Mouse (Mus musculus) limb, embryonic 15.5 days (tissue): ENCODE measurements at regions not wholly inside any gene's neighbourhood (a gene's known extent, or its start where the extent isn't known, plus 50 kb on each side); places are given as distances from the start of the nearest gene placed in this dataset.

Experiments
- ATAC-seq: fragments of 200-750 bp; cut with Nextera tagmentation; 2 replicates; pipeline ENCODE4 v1.8.0; 2017; ENCODE audit warnings: low read depth, moderate TSS enrichment; ENCODE audit not compliant: insufficient number of reproducible peaks, low FRiP score, low TSS enrichment
- H3K27ac ChIP-seq: fragments of 300-500 bp; sonication (generic); 2 replicates; pipeline ENCODE4 v1.5.1; 2015; ENCODE audit warnings: moderate library complexity, mild to moderate bottlenecking, inconsistent platforms
- H3K27me3 ChIP-seq: fragments of 300-500 bp; sonication (generic); 2 replicates; pipeline ENCODE4 v1.6.1; 2015; ENCODE audit warnings: inconsistent platforms
- H3K36me3 ChIP-seq: fragments of 300-500 bp; sonication (generic); 2 replicates; pipeline ENCODE4 v1.6.1; 2015; ENCODE audit warnings: inconsistent platforms
- H3K4me1 ChIP-seq: fragments of 300-500 bp; sonication (generic); 2 replicates; pipeline ENCODE4 v1.6.1; 2015; ENCODE audit warnings: inconsistent platforms
- H3K4me2 ChIP-seq: fragments of 300-500 bp; sonication (generic); 2 replicates; pipeline ENCODE4 v1.6.1; 2015; ENCODE audit warnings: mild to moderate bottlenecking, inconsistent platforms
- H3K4me3 ChIP-seq: fragments of 300-500 bp; sonication (generic); 2 replicates; pipeline ENCODE4 v1.5.1; 2015; ENCODE audit warnings: mild to moderate bottlenecking, inconsistent platforms
- H3K9ac ChIP-seq: fragments of 300-500 bp; sonication (generic); 2 replicates; pipeline ENCODE4 v1.6.1; 2015; ENCODE audit warnings: inconsistent platforms
- H3K9me3 ChIP-seq: fragments of 300-500 bp; sonication (generic); 2 replicates; pipeline ENCODE4 v1.6.1; 2016; ENCODE audit warnings: inconsistent platforms
- WGBS: fragments of 180-500 bp; shearing (Covaris S2); methylation state at CpG from one replicate; pipeline ENCODE4 v1.1.7; 2015; 5-methylcytosine and 5-hydroxymethylcytosine counted together

DNA sequence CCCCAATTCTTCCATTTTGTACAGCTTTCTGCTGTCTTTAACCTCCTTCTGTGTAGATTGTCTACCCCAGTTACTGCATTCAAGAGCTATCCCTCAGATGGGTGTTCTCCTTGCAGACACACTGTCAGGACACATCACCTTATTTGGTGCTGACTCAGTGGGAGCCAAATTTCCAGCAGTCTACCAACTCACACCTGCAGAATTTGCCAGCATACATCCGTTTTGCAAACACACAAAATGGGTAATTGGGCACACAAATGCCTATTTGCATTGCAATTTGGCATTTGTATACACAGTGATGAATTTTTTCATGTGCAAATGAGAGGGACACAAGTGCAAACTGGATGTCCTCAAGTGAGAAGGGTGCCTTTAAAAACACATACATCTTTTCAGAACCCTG, 649.5 kb downstream of the Bcl11a start:
- Histone ChIP-seq H3K4me1 (peaks cover 3% of the 10 kb centered on the region; the same call in 1 of the 2 replicates), H3K27me3 (no peaks in the 10 kb centered on the region), H3K27ac (no peak overlapping the region), H3K36me3 (no peaks in the 10 kb centered on the region), H3K4me3 (no peak overlapping the region), H3K4me2 (no peak overlapping the region), H3K9me3 (no peaks in the 10 kb centered on the region), H3K9ac (no peak overlapping the region)
- ATAC-seq = no peak
- WGBS = 57% methylated on average over 1 of the region's 1 CpGs

DNA sequence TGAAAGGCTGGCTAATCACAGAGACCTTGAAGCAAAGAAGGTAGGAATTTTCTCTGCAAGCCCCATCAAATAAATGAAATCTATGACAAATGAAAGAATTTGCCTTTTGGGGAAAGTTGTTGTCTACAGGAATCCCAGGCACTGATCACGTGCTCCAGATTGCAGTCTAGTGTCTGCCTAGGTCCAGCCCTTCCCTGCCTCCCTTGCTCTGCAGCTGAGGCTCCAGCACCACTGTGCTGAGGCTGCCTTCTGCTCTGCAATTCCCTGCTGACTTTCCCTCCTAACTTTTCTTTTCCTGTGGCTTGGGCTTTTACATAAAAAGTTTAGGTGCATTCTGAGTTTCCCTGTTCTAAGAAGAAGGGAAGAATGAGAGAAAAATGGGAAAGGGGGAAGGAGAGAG, 653.6 kb downstream of the Bcl11a start:
- Histone ChIP-seq H3K27me3 (no peaks in the 10 kb centered on the region), H3K9me3 (no peaks in the 10 kb centered on the region), H3K4me1 (peaks cover 3% of the 10 kb centered on the region; the same call in 1 of the 2 replicates), H3K4me3 (no peak overlapping the region), H3K4me2 (no peak overlapping the region), H3K27ac (no peak overlapping the region), H3K9ac (no peak overlapping the region), H3K36me3 (no peaks in the 10 kb centered on the region)
- ATAC-seq = no peak
- WGBS = 0% methylated on average over 1 of the region's 1 CpGs

DNA sequence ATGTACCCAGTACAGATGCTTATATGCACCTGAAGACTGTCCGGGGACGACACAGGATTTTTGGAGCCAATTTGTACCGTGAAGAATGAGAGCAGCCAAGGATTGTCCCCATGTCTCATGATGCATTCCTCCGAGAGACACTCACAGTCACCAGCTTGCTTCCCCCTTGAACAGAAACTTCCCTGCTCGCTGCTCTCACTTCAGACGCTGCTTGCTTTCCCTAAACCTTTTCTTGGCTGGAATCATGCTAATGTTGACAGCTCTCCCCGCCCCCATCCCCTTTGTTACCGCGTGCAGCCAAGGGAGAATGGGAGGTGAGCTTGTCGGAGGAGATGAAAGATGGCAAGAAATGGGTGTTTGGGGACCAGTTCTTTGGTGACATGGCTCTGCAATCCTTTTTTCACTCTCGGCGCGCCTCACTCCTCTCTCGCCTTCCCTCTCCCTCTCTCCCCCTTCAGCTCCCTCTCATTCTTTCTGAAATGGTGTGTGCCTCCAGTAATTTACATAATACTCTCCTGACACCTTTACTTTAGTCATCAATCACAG, 661.9 kb downstream of the Bcl11a start:
- H3K27me3 ChIP-seq = no peaks in the 10 kb centered on the region
- H3K4me2 ChIP-seq = peak overlapping the region; percentile 40
- H3K9me3 ChIP-seq = no peaks in the 10 kb centered on the region
- no peak for ATAC-seq
- peak overlapping the region; percentile 20; the same call in 1 of the 2 replicates for H3K4me3 ChIP-seq
- whole genome bisulfite sequencing = 14% methylated on average over 14 of the region's 14 CpGs
- peaks cover 12% of the 10 kb centered on the region; the same call in 1 of the 2 replicates for H3K4me1 ChIP-seq
- no peak overlapping the region for H3K9ac ChIP-seq
- no peak overlapping the region; the same call in 1 of the 2 replicates for H3K27ac ChIP-seq
- H3K36me3 ChIP-seq = no peaks in the 10 kb centered on the region

DNA sequence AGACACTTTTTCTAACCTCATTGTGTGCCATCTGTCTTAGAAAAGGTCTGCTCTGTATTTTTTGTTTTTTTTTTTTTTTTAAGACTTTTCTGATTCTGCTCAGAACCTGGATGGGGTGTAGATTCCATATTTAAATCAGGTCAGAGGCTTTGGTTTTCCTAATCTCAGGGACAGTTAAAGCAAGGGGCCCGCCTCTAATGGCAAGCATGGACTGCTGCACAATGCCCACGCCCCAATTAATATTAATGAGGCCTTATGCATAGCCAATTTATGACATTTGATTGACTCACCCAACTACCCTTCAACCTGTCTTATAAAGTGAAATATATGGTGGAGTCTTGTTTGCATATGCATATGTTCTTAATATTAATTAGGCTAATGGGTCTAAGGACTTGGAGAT, 662.6 kb downstream of the Bcl11a start:
- Histone ChIP-seq H3K9me3 (no peaks in the 10 kb centered on the region), H3K4me1 (peaks cover 12% of the 10 kb centered on the region; the same call in 1 of the 2 replicates), H3K27ac (no peak overlapping the region), H3K27me3 (no peaks in the 10 kb centered on the region), H3K36me3 (no peaks in the 10 kb centered on the region), H3K4me2 (no peak overlapping the region), H3K4me3 (no peak overlapping the region), H3K9ac (no peak overlapping the region)
- WGBS = 74% methylated on average over 2 of the region's 2 CpGs
- no peak for ATAC-seq

DNA sequence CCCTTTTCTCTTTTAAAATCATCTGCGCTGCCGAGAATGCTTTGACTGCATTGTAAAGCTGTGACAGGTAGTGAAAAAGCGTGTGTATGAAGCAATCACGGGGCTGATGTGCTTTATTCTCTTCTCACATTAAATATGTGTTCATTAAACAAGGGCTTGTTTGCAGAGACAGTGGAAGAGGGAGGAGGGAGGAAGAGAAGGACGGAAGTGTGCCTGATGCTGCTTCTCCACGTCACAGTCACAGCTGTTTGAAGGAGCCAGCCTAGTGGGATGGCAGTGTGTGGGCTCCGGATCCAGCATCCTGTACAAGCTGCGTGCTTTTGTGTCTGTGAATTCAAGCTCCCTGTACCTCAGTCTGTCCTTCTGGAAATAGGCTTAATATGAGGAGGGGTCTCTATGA, 664.7 kb downstream of the Bcl11a start:
- no peak for ATAC-seq
- no peaks in the 10 kb centered on the region for H3K9me3 ChIP-seq
- no peaks in the 10 kb centered on the region for H3K36me3 ChIP-seq
- no peak overlapping the region for H3K9ac ChIP-seq
- 74% methylated on average over 8 of the region's 8 CpGs for WGBS
- H3K4me1 ChIP-seq = peaks cover 12% of the 10 kb centered on the region; the same call in 1 of the 2 replicates
- H3K27ac ChIP-seq = no peak overlapping the region
- no peak overlapping the region for H3K4me2 ChIP-seq
- H3K4me3 ChIP-seq = no peak overlapping the region
- H3K27me3 ChIP-seq = no peaks in the 10 kb centered on the region

DNA sequence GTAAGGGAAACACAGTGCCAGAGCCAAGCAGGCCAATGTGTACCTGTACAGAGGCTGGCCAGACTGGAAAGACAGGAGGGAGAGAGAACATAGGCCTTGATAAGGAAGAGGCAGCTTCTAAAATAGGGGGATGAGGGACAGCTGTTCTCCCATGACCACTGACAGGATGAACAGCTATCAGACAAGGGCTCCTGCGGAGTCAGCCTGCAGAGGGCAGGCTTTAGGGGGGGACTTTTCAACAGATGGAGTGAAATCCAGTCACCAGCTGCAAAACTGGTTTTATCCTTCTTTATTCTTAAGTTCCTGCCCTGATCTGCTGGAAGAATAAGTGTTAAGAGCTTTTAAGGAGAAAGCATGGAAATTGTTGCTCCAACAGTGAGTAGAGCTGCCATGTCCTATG, 665.6 kb downstream of the Bcl11a start:
- Histone ChIP-seq H3K4me1 (peaks cover 12% of the 10 kb centered on the region; the same call in 1 of the 2 replicates), H3K9me3 (no peaks in the 10 kb centered on the region), H3K4me2 (no peak overlapping the region), H3K4me3 (no peak overlapping the region), H3K27ac (peak overlapping the region; percentile 17; the same call in 1 of the 2 replicates), H3K9ac (no peak overlapping the region), H3K27me3 (no peaks in the 10 kb centered on the region), H3K36me3 (no peaks in the 10 kb centered on the region)
- no peak for ATAC-seq
- WGBS = 54% methylated on average over 1 of the region's 1 CpGs

DNA sequence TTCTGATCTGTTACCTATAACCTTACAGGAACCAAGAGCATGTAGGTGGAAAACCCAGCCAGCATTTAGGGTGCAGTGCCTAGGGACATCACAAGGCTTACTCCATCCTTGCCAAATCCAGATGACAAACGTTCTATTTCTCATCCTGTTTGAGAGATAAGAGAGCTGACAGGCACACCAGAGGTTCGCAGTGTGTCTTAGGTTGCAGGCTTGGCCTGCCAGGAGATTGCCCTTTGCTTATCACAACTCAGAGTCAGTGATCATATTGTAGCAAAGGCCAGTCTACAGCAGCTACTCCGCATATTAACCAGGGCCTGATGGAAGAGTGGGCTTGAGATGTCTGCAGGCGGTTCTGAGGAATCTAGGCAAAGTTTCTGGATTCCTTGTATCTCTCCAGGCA, 668.0 kb downstream of the Bcl11a start:
- no peak for ATAC-seq
- 80% methylated on average over 4 of the region's 4 CpGs for WGBS
- Histone ChIP-seq H3K4me2 (no peak overlapping the region), H3K27me3 (no peaks in the 10 kb centered on the region), H3K4me3 (no peak overlapping the region), H3K9ac (no peak overlapping the region), H3K27ac (no peak overlapping the region), H3K4me1 (peaks cover 6% of the 10 kb centered on the region; the same call in 1 of the 2 replicates), H3K36me3 (no peaks in the 10 kb centered on the region), H3K9me3 (no peaks in the 10 kb centered on the region)

DNA sequence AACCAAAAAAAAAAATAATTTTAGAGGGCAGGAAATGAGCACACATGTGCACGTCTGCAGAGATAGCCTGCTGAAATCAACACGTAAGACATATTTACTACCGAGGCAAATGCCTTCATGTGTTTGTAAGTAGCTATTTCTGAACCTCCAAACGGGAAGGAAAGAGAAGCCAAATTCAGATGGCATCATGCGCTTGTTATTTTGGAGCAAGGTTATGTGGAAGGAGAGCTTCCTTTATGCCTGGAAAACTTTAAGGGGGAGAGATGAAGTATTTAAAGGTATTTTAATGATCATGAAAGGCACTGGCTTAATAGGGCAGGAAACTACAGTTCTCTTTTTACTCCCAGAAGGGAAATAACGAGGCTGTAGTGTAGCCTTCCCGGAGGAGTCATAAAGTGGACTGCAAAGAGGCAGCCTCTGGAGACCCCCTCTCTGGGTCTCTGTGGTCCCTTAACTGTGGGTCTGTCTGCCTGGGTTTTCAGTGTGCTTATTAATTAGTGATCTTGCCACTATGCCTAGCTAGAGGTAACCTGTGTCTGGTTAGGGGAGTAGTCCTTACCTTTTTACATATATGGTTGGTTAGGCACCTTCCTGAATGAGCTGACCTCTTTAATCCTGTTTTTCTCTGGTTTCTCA, 672.4 kb downstream of the Bcl11a start:
- Histone ChIP-seq H3K9me3 (no peaks in the 10 kb centered on the region), H3K9ac (no peak overlapping the region), H3K4me1 (no peaks in the 10 kb centered on the region), H3K4me2 (no peak overlapping the region), H3K27ac (0 out of 2 replicates have a peak overlapping the region, but pooled peaks have one; percentile 38), H3K36me3 (no peaks in the 10 kb centered on the region), H3K4me3 (no peak overlapping the region), H3K27me3 (no peaks in the 10 kb centered on the region)
- 12% methylated on average over 7 of the region's 7 CpGs for WGBS
- ATAC-seq = no peak

DNA sequence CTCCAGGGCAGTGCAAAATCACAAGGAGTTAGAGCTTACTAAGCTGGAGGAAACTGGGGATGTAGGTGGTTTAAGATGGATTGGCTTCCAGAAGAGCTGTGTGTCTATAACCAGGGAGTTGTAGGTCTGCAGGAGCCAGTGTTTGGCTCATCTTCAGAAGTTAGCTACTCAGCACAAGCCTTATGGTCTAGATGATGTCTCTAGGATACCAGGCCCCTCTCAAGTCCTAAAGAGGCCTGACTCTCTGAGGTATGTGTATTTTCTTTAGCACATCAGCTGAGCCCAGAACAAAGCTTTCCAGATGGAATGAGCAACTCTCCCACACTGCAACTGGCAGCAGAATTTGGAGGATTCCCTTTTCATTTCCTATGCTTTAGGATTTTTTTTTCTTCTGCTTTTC, 680.3 kb downstream of the Bcl11a start:
- Histone ChIP-seq H3K4me1 (no peaks in the 10 kb centered on the region; the same call in 1 of the 2 replicates), H3K27ac (no peak overlapping the region; the same call in 1 of the 2 replicates), H3K9ac (no peak overlapping the region), H3K36me3 (no peaks in the 10 kb centered on the region), H3K9me3 (no peaks in the 10 kb centered on the region), H3K4me3 (no peak overlapping the region), H3K4me2 (no peak overlapping the region), H3K27me3 (no peaks in the 10 kb centered on the region)
- no peak for ATAC-seq

DNA sequence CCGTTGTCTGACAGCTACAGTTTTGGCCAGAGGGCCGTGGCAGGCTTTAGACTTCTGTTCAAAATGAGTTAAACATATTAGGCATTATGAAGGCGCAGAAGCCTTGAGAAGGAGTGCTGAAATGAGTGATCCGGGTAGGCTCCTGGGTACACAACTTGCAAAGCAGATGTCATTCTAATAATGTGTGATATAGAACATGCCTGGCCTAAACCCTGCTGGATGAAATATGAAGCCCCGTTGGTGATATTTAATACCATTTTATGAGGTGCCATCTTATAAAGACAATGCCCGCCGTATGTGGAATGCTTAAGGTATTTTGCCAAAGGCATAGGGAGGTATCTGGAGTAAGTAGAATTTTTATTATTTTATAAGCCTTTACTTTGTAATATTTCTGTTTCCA, 705.6 kb downstream of the Bcl11a start:
- Histone ChIP-seq H3K9ac (no peak overlapping the region), H3K36me3 (no peaks in the 10 kb centered on the region), H3K4me3 (no peak overlapping the region), H3K27ac (no peak overlapping the region), H3K27me3 (no peaks in the 10 kb centered on the region), H3K4me2 (no peak overlapping the region), H3K4me1 (0 out of 2 replicates have a peak, but pooled peaks cover 3% of the 10 kb centered on the region), H3K9me3 (no peaks in the 10 kb centered on the region; the same call in 1 of the 2 replicates)
- 21% methylated on average over 7 of the region's 7 CpGs for WGBS
- no peak for ATAC-seq

DNA sequence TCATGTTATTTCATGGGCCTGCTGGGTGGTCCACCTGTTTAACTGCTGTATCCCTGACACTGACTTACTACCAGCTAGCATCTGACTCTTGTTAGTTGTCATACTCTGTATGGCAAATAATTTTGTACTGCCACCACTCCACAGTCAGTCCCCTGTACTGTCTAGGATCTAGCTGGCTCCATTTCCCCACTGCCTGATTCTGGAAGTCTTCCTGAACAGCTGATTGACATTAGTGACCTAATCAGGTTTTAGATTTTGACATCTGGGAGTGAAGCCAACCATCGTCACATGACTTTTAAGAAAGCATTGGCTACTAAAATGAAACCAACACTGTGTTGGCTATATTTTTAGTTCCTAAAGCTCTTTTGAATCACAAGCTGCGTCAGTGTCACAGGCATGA, 711.3 kb downstream of the Bcl11a start:
- no peaks in the 10 kb centered on the region for H3K36me3 ChIP-seq
- H3K4me3 ChIP-seq = no peak overlapping the region
- no peaks in the 10 kb centered on the region; the same call in 1 of the 2 replicates for H3K9me3 ChIP-seq
- no peaks in the 10 kb centered on the region for H3K4me1 ChIP-seq
- H3K9ac ChIP-seq = no peak overlapping the region
- no peak overlapping the region for H3K4me2 ChIP-seq
- 55% methylated on average over 2 of the region's 2 CpGs for WGBS
- no peak for ATAC-seq
- H3K27me3 ChIP-seq = no peaks in the 10 kb centered on the region
- H3K27ac ChIP-seq = no peak overlapping the region

DNA sequence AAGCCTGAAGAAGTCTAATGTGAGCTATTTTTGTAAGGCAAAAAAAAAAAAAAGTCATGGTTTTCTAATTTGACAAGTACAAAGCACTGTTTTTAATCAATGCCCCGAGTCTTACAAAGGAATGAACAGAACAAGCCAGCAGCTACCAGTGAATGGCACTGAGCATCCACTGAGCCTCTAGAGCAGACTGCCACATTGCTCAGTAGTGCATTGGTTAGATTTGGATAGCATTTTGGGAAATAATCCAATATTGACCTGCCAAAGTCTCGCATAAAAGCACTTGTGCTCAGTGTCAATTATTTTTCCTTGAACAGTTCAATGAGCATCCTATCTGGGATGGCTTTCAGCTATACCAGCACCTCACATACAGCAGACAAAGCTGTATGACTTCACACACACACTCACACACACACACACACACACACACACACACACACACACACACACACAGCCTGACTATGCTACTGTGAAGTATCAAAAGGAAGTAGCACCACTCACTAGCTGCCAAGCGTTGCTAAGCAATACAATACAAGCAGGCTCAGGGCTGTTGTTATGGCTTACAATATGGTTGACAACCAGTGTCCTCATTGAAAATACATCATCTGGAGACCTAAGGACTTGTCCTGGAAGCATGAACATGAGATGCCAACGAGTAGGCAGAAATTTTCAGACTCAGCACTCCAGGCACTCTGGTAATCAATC, 717.8 kb downstream of the Bcl11a start:
- Histone ChIP-seq H3K4me2 (no peak overlapping the region), H3K27ac (no peak overlapping the region), H3K27me3 (no peaks in the 10 kb centered on the region), H3K36me3 (no peaks in the 10 kb centered on the region), H3K4me3 (no peak overlapping the region), H3K9ac (no peak overlapping the region), H3K4me1 (no peaks in the 10 kb centered on the region), H3K9me3 (no peaks in the 10 kb centered on the region)
- 67% methylated on average over 4 of the region's 4 CpGs for WGBS
- ATAC-seq = no peak
